In genomic region chr8:104339229-104339982, GRCm38 (mm10) we compare ENCODE assay signal across 8 mouse cellular contexts. TPM values are rescaled to one million over a fixed set of nuclear protein-coding genes. Genes with fewer than 3 reads are reported as not detected.
A peak's percentile ranks its signal among the peaks of the same experiment; 100 is the strongest.
DNase-seq lines count a peak whose midpoint lies in the region; ATAC-seq and TF ChIP-seq lines count a peak whose summit lies in the region.

Gene Cmtm3 (plus strand): TSS chr8:104339410.

- H3K4me3 ChIP-seq in intestine, embryonic 15.5 days (replicated peaks), result peak within 1 kb of the TSS; percentile 76
- peak within 1 kb of the TSS; percentile 70 for H3K4me3 ChIP-seq in limb, embryonic 13.5 days
- peak within 1 kb of the TSS; percentile 68 for H3K4me3 ChIP-seq in myocyte

- peak within 1 kb of the TSS; percentile 91 for H3K27ac ChIP-seq in intestine, embryonic 15.5 days
- peak within 1 kb of the TSS; percentile 55; the same call in 1 of the 2 replicates for H3K27ac ChIP-seq in limb, embryonic 13.5 days

- TF ChIP-seq POLR2A in myocyte (IDR thresholded peaks at IDR 0.05; ENCODE audit: insufficient read length, low read depth), result no peak

- ATAC-seq in granulocyte monocyte progenitor cell, adult 5-6 weeks (replicated peaks; ENCODE audit: poor library complexity, severe bottlenecking), result no peak
- no peak for ATAC-seq in intestine, embryonic 15.5 days
- ATAC-seq in limb, embryonic 13.5 days (ENCODE audit: low FRiP score, low read depth), result no peak

- peak within 1 kb of the TSS; percentile 89 for H3K9ac ChIP-seq in intestine, embryonic 15.5 days
- H3K9ac ChIP-seq in limb, embryonic 13.5 days, result peak within 1 kb of the TSS; percentile 88

- H3K79me2 ChIP-seq in myocyte (ENCODE audit: control insufficient read depth, insufficient read depth), result no peaks in the 10 kb centered on the region

- peak within 1 kb of the TSS; percentile 66 for H3K4me2 ChIP-seq in intestine, embryonic 15.5 days (replicated peaks)
- peak within 1 kb of the TSS; percentile 80 for H3K4me2 ChIP-seq in limb, embryonic 13.5 days (replicated peaks)
- H3K4me2 ChIP-seq in myocyte (ENCODE audit: low read depth), result peak within 1 kb of the TSS; percentile 89

- peak within 1 kb of the TSS; percentile 28 for H3ac ChIP-seq in myocyte (ENCODE audit: control insufficient read depth, insufficient read length)

- peaks cover 19% of the 10 kb centered on the region for H3K4me1 ChIP-seq in intestine, embryonic 15.5 days (replicated peaks)
- peaks cover 21% of the 10 kb centered on the region for H3K4me1 ChIP-seq in limb, embryonic 13.5 days

- no peaks in the 10 kb centered on the region for H3K27me3 ChIP-seq in intestine, embryonic 15.5 days (replicated peaks)
- H3K27me3 ChIP-seq in limb, embryonic 13.5 days, result no peaks in the 10 kb centered on the region
- H3K27me3 ChIP-seq in myocyte (ENCODE audit: control insufficient read depth, insufficient read depth, insufficient read length), result no peaks in the 10 kb centered on the region

- DNase-seq in ovary, postnatal 36 days (ENCODE audit: low spot score), result peak; percentile 30
- no peak for DNase-seq in ovary, postnatal 10 days (ENCODE audit: low spot score)
- peak; percentile 31 to 54 for DNase-seq in adrenal gland, postnatal 36 days
- DNase-seq in spleen, adult 12 weeks (ENCODE audit: low spot score), result no peak

- no peaks in the 10 kb centered on the region for H3K9me3 ChIP-seq in intestine, embryonic 15.5 days
- H3K9me3 ChIP-seq in limb, embryonic 13.5 days, result no peaks in the 10 kb centered on the region

- 17% methylated on average over 18 of the region's 18 CpGs for WGBS in intestine, embryonic 15.5 days
- WGBS in limb, embryonic 13.5 days, result 18% methylated on average over 17 of the region's 18 CpGs

- no peaks in the 10 kb centered on the region for H3K36me3 ChIP-seq in intestine, embryonic 15.5 days
- peaks cover 3% of the 10 kb centered on the region; the same call in 1 of the 2 replicates for H3K36me3 ChIP-seq in limb, embryonic 13.5 days
- no peaks in the 10 kb centered on the region for H3K36me3 ChIP-seq in myocyte (ENCODE audit: control insufficient read depth, insufficient read depth)

TF ChIP-seq in myocyte, 11 proteins besides CTCF, POLR2A, EP300 and RAD21:
- TF ChIP-seq POLR2AphosphoS2 (IDR thresholded peaks at IDR 0.05; ENCODE audit: insufficient read length, low read depth) (no peak), TCF3 (IDR thresholded peaks at IDR 0.05; ENCODE audit: insufficient read length, low read depth) (no peak), E2F4 (IDR thresholded peaks at IDR 0.05; ENCODE audit: insufficient read depth) (no peak), CEBPB (IDR thresholded peaks at IDR 0.05; ENCODE audit: insufficient read depth, poor library complexity, severe bottlenecking) (no peak), TCF12 (IDR thresholded peaks at IDR 0.05; ENCODE audit: insufficient read depth, poor library complexity, severe bottlenecking) (no peak), REST (IDR thresholded peaks at IDR 0.05; ENCODE audit: insufficient read depth, insufficient read length) (no peak), MAX (IDR thresholded peaks at IDR 0.05; ENCODE audit: low read depth) (no peak), SRF (IDR thresholded peaks at IDR 0.05; ENCODE audit: control insufficient read depth, insufficient read length, low read depth) (no peak), MYOD1 (IDR thresholded peaks at IDR 0.05; ENCODE audit: control insufficient read depth in 1 of 3, insufficient read length in 2 of 3, low read depth in 2 of 3) (no peak), USF1 (IDR thresholded peaks at IDR 0.05; ENCODE audit: low read depth) (no peak), MYOG (IDR thresholded peaks at IDR 0.05; ENCODE audit: control insufficient read depth in 1 of 3, insufficient read depth in 1 of 3, insufficient read length in 2 of 3, low read depth in 2 of 3) (no peak)

RNA-seq across cellular contexts. Expression of gene Cmtm3, which starts in this region (rescaled TPM):
- total RNA-seq in adrenal gland, postnatal 36 days (2021), result 100 to 1,000 TPM in 1 of 2 experiments, 10 to 100 TPM in 1; 65.8 to 153 TPM
- 37.4 and 54.3 TPM in 2 replicates for total RNA-seq in granulocyte monocyte progenitor cell, adult 5-6 weeks (2014; fragmentation: Nextera tagmentation)
- 16.2 and 18.6 TPM in 2 replicates for total RNA-seq in granulocyte monocyte progenitor cell, adult 5-6 weeks (2017)
- 111 and 126 TPM in 2 replicates for polyA plus RNA-seq in intestine, embryonic 15.5 days (2015; fragmentation: Nextera tagmentation; extraction: Ambion mirVana)
- polyA plus RNA-seq in limb, embryonic 13.5 days (2015; fragmentation: Nextera tagmentation; extraction: Ambion mirVana), result 158 and 159 TPM in 2 replicates
- polyA plus RNA-seq in myocyte (2012; fragmentation: generic; extraction: Trizol), result 28.6 TPM

Comparison
In these comparisons a context has a peak if more than half of its experiments do, and no peak if none do; other contexts are left out.
1. DNase-seq: peak in ovary, postnatal 36 days (single experiment) and adrenal gland, postnatal 36 days (2 of 2); none in ovary, postnatal 10 days (single experiment) and spleen, adult 12 weeks (single experiment).
2. Peak in every context shown above with its lines, with median percentiles within 50 percentile points of each other: H3K4me2 ChIP-seq and H3K4me3 ChIP-seq.